Mouse (Mus musculus): Measurements from ENCODE around the gene Lca5.
A peak's percentile ranks its signal among the peaks of the same experiment; 100 is the strongest.

The Lca5 gene

GRCm38 (mm10) chr9:83389570-83389969, 51.4 kb downstream of the Lca5 start:
- no peak for DNase-seq (ENCODE audit: low spot score)

DNA sequence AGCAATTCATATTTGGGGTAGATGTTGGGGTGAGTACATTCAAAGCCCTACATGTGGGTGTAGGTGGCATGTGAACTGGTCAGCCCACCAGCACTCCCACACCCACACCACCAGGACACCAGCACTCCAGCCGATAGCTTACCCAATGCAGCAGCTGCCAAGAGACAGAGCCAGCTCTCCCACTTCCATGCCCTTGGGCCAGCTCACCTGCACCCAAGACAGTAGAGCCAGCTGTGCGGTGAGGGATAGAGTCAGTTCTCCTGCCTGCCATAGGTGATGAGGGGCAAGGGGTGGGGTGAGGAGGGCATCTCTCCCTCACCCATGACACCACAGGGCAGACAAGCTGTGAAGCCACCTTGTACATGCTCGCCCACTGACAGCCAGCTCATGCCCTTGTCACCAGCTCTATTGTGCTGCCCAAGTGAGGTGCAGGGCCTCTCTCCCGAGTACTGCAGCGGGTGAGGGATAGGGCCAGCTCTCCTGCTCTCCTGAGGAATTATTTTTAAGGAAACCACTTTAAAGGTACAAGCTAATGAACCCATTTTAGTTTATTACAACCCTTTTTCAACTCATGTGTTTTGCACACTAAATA, 54.6 kb downstream of the Lca5 start:
- DNase-seq (ENCODE audit: low spot score): no peak

GRCm38 (mm10) chr9:83385301-83385700, 55.6 kb downstream of the Lca5 start:
- DNase-seq (ENCODE audit: low spot score): no peak

DNA sequence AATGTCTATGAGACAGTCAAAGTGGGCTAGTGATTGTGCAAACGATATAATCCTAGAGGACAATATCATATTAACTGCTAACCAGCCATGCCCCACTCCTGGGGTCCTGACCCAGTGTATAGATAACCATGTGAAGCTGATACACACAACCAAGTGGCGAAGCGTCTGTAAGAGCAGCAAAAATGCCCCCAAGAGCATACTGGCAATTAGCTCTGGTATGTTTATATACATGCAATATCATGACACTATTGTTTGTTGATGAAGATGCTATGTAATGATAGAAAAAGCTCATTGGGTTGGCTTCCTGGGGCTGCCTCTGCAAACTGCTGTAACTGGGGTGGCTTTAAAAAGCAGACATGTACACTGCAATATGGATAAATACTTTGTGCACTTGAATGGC, 57.7 kb downstream of the Lca5 start:
- no peak for DNase-seq (ENCODE audit: low spot score)

DNA sequence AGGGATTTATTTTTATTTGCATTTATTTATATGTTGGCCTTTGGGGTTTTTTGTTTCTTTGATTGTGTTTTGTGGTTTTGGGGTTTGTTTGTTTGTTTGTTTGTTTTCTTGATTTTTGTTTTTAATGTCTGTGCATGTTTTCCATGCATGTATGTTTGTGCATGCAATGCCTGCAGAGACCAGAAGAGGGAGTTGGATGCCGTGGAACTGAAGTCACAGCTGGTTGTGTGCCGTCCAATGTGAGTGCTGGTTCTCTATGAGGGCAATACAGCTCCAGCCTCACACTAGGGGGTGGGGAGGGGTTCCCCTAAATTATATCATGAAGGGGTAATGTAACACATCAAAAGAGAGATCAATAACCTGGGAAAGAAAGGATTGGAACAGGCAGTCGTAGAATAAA, 58.2 kb downstream of the Lca5 start:
- DNase-seq (ENCODE audit: low spot score): no peak

GRCm38 (mm10) chr9:83381317-83381716, 59.6 kb downstream of the Lca5 start:
- no peak for DNase-seq (ENCODE audit: low spot score)

DNA sequence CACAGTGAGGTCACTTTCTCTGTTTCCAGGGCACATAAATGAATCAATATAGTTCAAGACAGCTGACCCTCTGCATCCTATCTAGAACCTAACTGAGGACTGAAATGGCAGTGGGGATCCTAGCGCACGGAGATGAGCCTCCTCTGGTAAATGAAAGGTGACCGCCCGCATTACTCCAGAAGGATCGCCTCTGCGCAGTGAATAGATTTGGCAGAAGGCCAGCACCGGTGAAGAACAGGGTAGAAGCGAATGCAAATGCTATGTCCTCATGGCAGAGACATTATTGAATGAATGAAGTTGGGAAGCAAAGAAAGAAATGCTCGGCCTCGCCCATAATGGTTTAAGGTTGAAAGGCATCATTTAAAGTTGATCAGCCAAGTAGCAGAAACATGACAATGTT, 61.3 kb downstream of the Lca5 start:
- DNase-seq (ENCODE audit: low spot score): no peak

- DNase-seq (ENCODE audit: low spot score): no peak
These were observed 63.8 kb downstream of the Lca5 start for GRCm38 (mm10) chr9:83377132-83377531.

- no peak for DNase-seq (ENCODE audit: low spot score)
These were observed 65.3 kb downstream of the Lca5 start for GRCm38 (mm10) chr9:83375522-83376176.

DNA sequence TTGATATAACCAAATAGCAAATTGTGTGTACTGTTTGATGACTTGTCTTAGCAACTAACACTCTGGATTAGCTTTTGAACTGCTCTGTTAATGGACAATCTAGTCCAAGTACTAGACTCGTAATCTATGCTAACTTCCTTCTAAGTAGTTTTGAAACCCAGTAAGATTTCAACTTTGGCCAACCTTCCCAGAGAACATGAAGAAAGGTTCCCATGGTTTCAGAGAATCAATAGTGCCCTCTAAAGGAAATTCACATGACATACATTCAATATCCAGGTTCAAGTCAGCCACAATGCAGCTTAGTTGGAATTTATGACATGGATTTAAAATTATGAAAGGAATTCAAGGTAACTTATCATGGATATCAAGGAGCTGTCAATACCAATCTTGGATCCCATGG, 70.0 kb downstream of the Lca5 start:
- no peak for DNase-seq (ENCODE audit: low spot score)

GRCm38 (mm10) chr9:83368234-83368633, 72.7 kb downstream of the Lca5 start:
- DNase-seq (ENCODE audit: low spot score): peak; percentile 37

DNA sequence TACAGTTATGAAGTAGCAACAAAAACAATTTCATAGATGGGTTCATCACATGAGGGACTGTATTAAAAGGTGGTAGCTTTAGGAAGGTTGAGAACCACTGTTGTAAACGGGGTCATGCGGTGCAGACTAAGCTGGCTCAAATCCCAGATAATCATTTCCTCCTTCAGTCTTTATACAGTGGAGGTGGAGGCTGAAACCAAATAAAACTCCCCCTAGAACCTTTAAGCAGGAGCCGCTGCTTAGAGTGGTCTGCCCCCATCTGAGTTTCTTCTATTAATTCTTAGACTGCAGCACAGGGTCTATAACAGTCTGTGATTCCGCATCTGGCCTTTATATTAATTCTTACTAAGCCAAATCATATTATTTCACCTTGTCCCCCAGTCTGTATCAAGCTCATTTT, 85.1 kb downstream of the Lca5 start:
- DNase-seq (ENCODE audit: low spot score): no peak

DNA sequence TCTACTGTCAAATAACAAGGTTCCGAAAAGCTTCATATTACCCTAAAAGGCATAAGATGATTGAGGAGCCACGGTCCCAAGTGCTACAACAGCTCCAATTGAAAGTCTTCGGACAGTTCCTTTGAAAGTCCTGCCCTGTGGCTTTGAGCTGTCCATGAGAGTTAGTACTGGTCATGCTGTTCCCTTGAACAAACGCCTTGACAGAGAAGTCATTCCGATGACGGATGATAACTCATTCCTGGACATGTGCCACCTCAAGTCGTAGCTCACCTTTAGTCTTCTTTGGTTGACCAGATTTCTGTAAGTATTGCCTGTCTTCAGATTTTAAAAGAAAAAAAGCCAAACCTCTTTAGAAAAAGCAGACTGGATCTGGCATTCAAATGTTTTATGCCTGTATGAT, 87.6 kb downstream of the Lca5 start:
- DNase-seq (ENCODE audit: low spot score): no peak

GRCm38 (mm10) chr9:83351171-83351570, 89.8 kb downstream of the Lca5 start:
- DNase-seq (ENCODE audit: low spot score): no peak

DNA sequence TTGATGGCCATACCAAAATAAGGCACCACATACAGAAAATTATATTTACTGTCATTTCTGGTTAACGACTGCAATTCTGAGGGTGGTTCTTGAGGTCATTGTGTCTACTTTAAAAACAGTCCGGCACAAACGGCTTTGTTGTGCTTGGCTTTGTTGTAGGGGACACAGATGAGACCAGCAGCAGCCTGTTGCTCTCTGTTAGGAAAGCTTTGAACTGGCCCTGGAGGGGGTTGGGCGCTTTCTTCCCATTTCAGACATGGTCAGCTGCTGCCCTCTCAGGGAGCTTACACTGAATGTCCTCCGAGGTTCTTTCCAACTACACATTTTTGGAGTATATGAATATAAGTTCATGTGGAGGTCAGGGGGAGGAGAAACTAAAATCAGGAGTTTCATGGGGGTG, 90.3 kb downstream of the Lca5 start:
- DNase-seq (ENCODE audit: low spot score): no peak

GRCm38 (mm10) chr9:83349905-83350304, 91.0 kb downstream of the Lca5 start:
- DNase-seq (ENCODE audit: low spot score): no peak

GRCm38 (mm10) chr9:83349504-83349903, 91.4 kb downstream of the Lca5 start:
- DNase-seq (ENCODE audit: low spot score): no peak

DNA sequence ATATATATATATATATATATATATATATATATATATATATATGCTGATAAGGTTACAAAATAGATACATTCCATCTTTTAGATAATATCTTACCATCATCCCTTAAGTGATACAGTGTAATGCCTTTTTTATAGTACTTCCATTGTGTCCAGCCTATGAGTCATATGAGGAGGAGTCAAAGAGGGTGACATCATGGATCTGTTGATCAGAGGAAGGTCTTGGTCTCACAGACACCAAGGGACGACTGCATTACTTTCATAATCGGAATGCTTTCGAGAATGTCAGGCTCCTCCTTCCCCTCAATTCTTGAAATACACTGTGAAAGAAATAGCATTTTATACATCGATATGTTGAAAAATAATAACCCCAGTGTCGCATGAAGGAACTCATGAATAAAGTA, 93.4 kb downstream of the Lca5 start:
- no peak for DNase-seq (ENCODE audit: low spot score)

DNA sequence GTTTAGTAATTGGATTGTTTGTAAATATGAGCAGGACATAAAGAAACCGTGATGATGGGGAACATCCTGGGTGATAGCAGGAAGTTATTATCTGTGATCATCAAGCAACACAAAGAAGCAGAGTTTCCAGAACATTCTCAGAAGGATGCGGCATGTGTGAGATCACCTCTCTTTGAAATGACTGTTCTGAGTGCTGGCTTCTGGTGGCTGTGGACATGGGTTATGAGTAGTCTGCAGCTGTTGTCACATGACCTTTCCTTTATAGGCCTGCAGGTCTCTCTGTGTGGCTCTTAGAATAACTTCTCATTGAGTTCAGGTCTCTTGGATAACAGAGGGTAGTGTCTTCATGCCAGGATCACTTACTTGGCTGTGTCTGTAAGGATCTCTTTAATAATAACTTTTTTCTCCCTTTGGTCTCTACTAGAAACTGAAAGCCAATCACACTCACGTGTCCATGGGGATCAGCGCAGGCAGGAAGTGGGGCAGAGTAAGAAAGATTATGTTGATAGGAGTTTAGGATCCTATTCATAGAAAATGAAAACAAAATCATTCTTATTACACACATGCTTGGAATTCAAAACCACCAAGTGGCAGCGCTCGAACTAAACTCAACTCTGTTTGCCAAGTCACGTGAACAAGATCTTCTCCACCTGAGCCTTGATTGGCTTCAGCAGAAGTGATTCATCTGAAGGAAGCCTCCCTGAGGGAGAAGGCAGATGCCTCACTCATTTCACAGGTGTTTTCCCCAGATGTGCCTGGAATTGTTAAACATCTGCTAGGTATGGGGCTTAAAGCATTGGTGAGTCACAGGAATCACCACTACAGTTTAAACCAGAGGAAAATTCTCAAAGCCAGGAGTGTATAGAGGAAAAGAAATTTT, 98.2 kb downstream of the Lca5 start:
- no peak for DNase-seq (ENCODE audit: low spot score)
